Mouse (Mus musculus): ENCODE results near the gene Tex14.

GRCm38 (mm10) chr11:87404111-87404853 lies 583 bp upstream of the Tex14 start:
- TF ChIP-seq CTCF (conservative IDR thresholded peaks at IDR 0.05; ENCODE audit: low read length): no peak
- no peak for TF ChIP-seq NANOG (IDR thresholded peaks at IDR 0.05; ENCODE audit: borderline replicate concordance, low read length)
- no peak for TF ChIP-seq POU5F1 (IDR thresholded peaks at IDR 0.05; ENCODE audit: borderline replicate concordance, low read length)

Data from E14TG2a.4 (cell line).